Mouse (Mus musculus) right cerebral cortex, postnatal 4 days (tissue): ENCODE measurements at regions not wholly inside any gene's neighbourhood (a gene's known extent, or its start where the extent isn't known, plus 50 kb on each side); places are given as distances from the start of the nearest gene placed in this dataset.

ENCODE experiments used
- DNase-seq: peaks from one replicate; pipeline ENCODE4 v3.0.0-alpha.2; 2022

GRCm38 (mm10) chr2:178542032-178542431 is 111.7 kb downstream of the Cdh26 start:
- peak; percentile 45 for DNase-seq

- no peak for DNase-seq
Observed at GRCm38 (mm10) chr2:178544411-178544810, 114.1 kb downstream of the Cdh26 start.

- no peak for DNase-seq
Observed at GRCm38 (mm10) chr2:178545601-178546352, 115.4 kb downstream of the Cdh26 start.

- DNase-seq = no peak
Observed at GRCm38 (mm10) chr2:178546353-178546720, 116.0 kb downstream of the Cdh26 start.

GRCm38 (mm10) chr2:178546888-178547287 is 116.6 kb downstream of the Cdh26 start:
- no peak for DNase-seq

GRCm38 (mm10) chr2:178548937-178549336 is 118.6 kb downstream of the Cdh26 start:
- no peak for DNase-seq

GRCm38 (mm10) chr2:178553736-178554135 is 123.4 kb downstream of the Cdh26 start:
- no peak for DNase-seq

GRCm38 (mm10) chr2:178555692-178556340 is 125.5 kb downstream of the Cdh26 start:
- no peak for DNase-seq

GRCm38 (mm10) chr2:178557934-178558333 is 127.6 kb downstream of the Cdh26 start:
- DNase-seq = no peak

- no peak for DNase-seq
Observed at GRCm38 (mm10) chr2:178563287-178563686, 133.0 kb downstream of the Cdh26 start.

- peak; percentile 41 for DNase-seq
Observed at GRCm38 (mm10) chr2:178565368-178565818, 135.1 kb downstream of the Cdh26 start.

- DNase-seq = no peak
Observed at GRCm38 (mm10) chr2:178567493-178567892, 137.2 kb downstream of the Cdh26 start.

GRCm38 (mm10) chr2:178572301-178572700 is 142.0 kb downstream of the Cdh26 start:
- no peak for DNase-seq

- DNase-seq = peak; percentile 75
Observed at GRCm38 (mm10) chr2:178574859-178575258, 144.5 kb downstream of the Cdh26 start.

- DNase-seq = no peak
Observed at GRCm38 (mm10) chr2:178575403-178575802, 145.1 kb downstream of the Cdh26 start.

- DNase-seq = no peak
Observed at GRCm38 (mm10) chr2:178576067-178576466, 145.7 kb downstream of the Cdh26 start.

- DNase-seq = no peak
Observed at GRCm38 (mm10) chr2:178579571-178579970, 149.2 kb downstream of the Cdh26 start.

- DNase-seq = no peak
Observed at GRCm38 (mm10) chr2:178581306-178581705, 151.0 kb downstream of the Cdh26 start.

GRCm38 (mm10) chr2:178584970-178585566 is 154.7 kb downstream of the Cdh26 start:
- DNase-seq = no peak

GRCm38 (mm10) chr2:178587134-178587636 is 156.9 kb downstream of the Cdh26 start:
- DNase-seq = no peak

GRCm38 (mm10) chr2:178593743-178594142 is 163.4 kb downstream of the Cdh26 start:
- DNase-seq = no peak

- no peak for DNase-seq
Observed at GRCm38 (mm10) chr2:178594177-178594576, 163.8 kb downstream of the Cdh26 start.

- no peak for DNase-seq
Observed at GRCm38 (mm10) chr2:178596312-178597083, 166.2 kb downstream of the Cdh26 start.
